In genomic region chr16:31583627-31584026, GRCm38 (mm10) we compare ENCODE assay signal across 15 mouse cellular contexts.
"Had no signal": no experiment of that assay in that cellular context is flagged by ENCODE, and none has a peak within 500 bp of the region (broad histone marks: within the 10 kb centered on the region; RNA-seq: fewer than 3 reads in every experiment).

No protein-coding gene starts in this region.

- H3K9me3 ChIP-seq: kidney, embryonic 15.5 days; limb, embryonic 12.5 days; liver, embryonic 15.5 days; stomach, embryonic 15.5 days had no signal

- H3K36me3 ChIP-seq: kidney, embryonic 15.5 days; limb, embryonic 12.5 days; liver, embryonic 15.5 days; stomach, embryonic 15.5 days had no signal

- H3K4me1 ChIP-seq: kidney, embryonic 15.5 days; limb, embryonic 12.5 days; liver, embryonic 15.5 days; megakaryocyte, embryonic 14.5 days; stomach, embryonic 15.5 days had no signal

- H3K27me3 ChIP-seq: kidney, embryonic 15.5 days; limb, embryonic 12.5 days; stomach, embryonic 15.5 days had no signal

- ATAC-seq: midbrain, embryonic 16.5 days had no signal

- H3K4me2 ChIP-seq: kidney, embryonic 15.5 days; limb, embryonic 12.5 days; liver, embryonic 15.5 days; midbrain, embryonic 11.5 days; stomach, embryonic 15.5 days had no signal

- H3K9ac ChIP-seq: kidney, embryonic 15.5 days; limb, embryonic 12.5 days; liver, embryonic 15.5 days; stomach, embryonic 15.5 days had no signal

- DNase-seq: kidney, adult 2 months; kidney, postnatal 14 days; layer of hippocampus, postnatal 36 days; liver; lung, adult 2 months; lung, postnatal 10 days; right cerebral cortex, postnatal 14 days had no signal

- H3K4me3 ChIP-seq: kidney, embryonic 15.5 days; limb, embryonic 12.5 days; liver, embryonic 15.5 days; megakaryocyte, embryonic 14.5 days; stomach, embryonic 15.5 days had no signal

- H3K27ac ChIP-seq: limb, embryonic 12.5 days; liver, embryonic 15.5 days; macrophage; stomach, embryonic 15.5 days had no signal
